Mouse (Mus musculus): ENCODE measurements around the gene Trpc4ap. TPM values are rescaled to one million over a fixed set of nuclear protein-coding genes. Genes with fewer than 3 reads are reported as not detected.

Trpc4ap gene
- polyA plus RNA-seq, 1 experiment from 2014 or later: 153 TPM

DNA sequence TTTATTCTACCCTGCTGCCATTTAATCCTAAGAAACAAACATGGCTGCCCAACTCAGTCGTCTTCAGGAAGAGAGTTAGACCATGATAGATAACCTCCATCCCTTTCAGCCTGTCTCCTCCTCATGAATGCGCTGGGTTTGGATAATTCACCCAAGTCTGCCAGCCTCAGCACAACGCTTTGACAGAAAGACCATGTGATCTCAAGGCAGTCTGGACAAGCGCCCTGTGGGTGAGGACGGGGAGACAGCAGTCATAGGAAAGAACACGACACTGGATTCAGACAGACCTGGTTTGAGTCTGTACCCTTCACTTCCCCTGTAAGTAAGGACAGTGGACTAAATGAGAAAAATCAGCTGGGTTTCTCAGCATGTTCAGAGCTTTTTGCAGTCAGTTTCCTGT is 102.7 kb downstream of the Trpc4ap start:
- H3K4me3 ChIP-seq (ENCODE audit: low read depth, low read length): no peak overlapping the region
- no peaks in the 10 kb centered on the region for H3K36me3 ChIP-seq (ENCODE audit: control insufficient read depth, insufficient read depth, low read length)
- no peak for ATAC-seq
- H3K27me3 ChIP-seq (replicated peaks; ENCODE audit: control insufficient read depth, insufficient read depth, low read length): no peaks in the 10 kb centered on the region
- H3K4me2 ChIP-seq (ENCODE audit: low read length): no peak overlapping the region
- H3K4me1 ChIP-seq (ENCODE audit: control insufficient read depth, insufficient read depth, low read length): peaks cover 3% of the 10 kb centered on the region; the same call in 1 of the 2 replicates
- no peak for DNase-seq (ENCODE audit: low spot score)
- no peak overlapping the region for H3K9ac ChIP-seq (ENCODE audit: low read length)
- H3K27ac ChIP-seq (ENCODE audit: low read depth, low read length): no peak overlapping the region
- no peaks in the 10 kb centered on the region for H3K9me3 ChIP-seq (replicated peaks; ENCODE audit: control insufficient read depth, low read length)
- WGBS: 81% methylated on average over 6 of the region's 6 CpGs

DNA sequence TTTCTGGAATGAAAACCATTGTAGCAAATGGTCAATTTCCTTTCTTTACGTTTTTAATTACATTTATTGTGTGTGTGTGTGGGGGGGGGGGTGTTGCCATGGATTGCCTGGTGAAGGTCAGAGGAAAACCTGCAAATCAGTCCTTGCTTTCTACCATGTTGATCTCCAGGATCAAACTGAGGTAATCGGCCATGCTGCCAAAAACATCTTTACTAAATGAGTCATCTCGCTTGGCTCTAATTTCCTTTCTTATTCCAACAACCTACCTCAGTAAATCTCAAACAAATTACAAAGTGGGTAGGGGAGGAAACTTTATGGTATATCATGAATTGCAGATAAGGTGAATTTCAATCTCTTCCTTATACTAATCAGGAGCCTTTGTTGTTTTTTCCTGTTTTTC is 104.0 kb downstream of the Trpc4ap start:
- H3K36me3 ChIP-seq (ENCODE audit: control insufficient read depth, insufficient read depth, low read length): no peaks in the 10 kb centered on the region
- H3K4me1 ChIP-seq (ENCODE audit: control insufficient read depth, insufficient read depth, low read length): peaks cover 3% of the 10 kb centered on the region; the same call in 1 of the 2 replicates
- no peak for ATAC-seq
- H3K9me3 ChIP-seq (replicated peaks; ENCODE audit: control insufficient read depth, low read length): no peaks in the 10 kb centered on the region
- no peak overlapping the region for H3K9ac ChIP-seq (ENCODE audit: low read length)
- no peak for DNase-seq (ENCODE audit: low spot score)
- H3K4me3 ChIP-seq (ENCODE audit: low read depth, low read length): no peak overlapping the region
- H3K4me2 ChIP-seq (ENCODE audit: low read length): no peak overlapping the region
- H3K27ac ChIP-seq (ENCODE audit: low read depth, low read length): no peak overlapping the region
- WGBS: 85% methylated on average over 3 of the region's 3 CpGs
- no peaks in the 10 kb centered on the region for H3K27me3 ChIP-seq (replicated peaks; ENCODE audit: control insufficient read depth, insufficient read depth, low read length)

DNA sequence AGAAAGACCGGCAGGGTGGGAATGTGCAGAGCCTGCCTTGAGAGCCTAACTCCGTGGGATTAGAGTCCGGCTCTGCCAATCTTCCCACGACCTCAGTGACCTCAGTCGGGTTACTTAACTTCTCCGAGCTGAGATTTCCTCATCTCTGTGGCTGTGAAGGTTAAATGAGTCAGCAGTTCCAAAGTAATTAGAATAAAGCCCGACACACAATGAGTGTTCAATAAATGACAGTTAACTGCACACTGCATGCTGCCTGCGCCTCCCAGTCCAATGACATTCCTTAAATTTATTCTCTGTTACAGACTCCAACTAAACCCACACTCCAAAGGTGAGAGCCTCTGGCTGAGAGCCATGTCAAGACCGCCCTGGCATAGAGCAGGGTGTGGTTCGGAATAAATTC is 106.7 kb downstream of the Trpc4ap start:
- Histone ChIP-seq H3K27ac (ENCODE audit: low read depth, low read length) (no peak overlapping the region), H3K4me3 (ENCODE audit: low read depth, low read length) (no peak overlapping the region), H3K4me2 (ENCODE audit: low read length) (no peak overlapping the region), H3K9me3 (replicated peaks; ENCODE audit: control insufficient read depth, low read length) (no peaks in the 10 kb centered on the region), H3K27me3 (replicated peaks; ENCODE audit: control insufficient read depth, insufficient read depth, low read length) (no peaks in the 10 kb centered on the region), H3K36me3 (ENCODE audit: control insufficient read depth, insufficient read depth, low read length) (no peaks in the 10 kb centered on the region), H3K4me1 (ENCODE audit: control insufficient read depth, insufficient read depth, low read length) (no peaks in the 10 kb centered on the region), H3K9ac (ENCODE audit: low read length) (no peak overlapping the region)
- ATAC-seq (no peak), DNase-seq (ENCODE audit: low spot score) (no peak)
- WGBS: 31% methylated on average over 10 of the region's 10 CpGs

DNA sequence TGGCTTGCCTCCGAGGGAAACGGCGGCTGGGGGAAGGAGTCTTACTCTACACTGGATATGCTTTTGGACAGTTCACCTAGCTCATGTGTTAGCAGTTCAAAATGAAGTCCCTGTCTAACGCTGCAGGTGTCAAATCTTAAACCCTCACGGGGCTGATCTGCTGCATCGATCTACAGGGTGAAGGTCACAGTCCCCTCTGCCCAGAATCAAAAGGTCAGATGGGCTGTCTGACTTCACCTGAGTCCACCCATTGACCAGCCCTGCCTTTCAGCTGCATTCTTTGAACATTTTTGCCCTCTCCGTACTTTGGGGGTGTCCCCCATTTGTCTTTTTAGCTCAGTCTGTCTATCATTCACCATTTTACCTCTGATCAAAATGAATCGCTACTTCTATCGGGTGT is 107.1 kb downstream of the Trpc4ap start:
- Histone ChIP-seq H3K27me3 (replicated peaks; ENCODE audit: control insufficient read depth, insufficient read depth, low read length) (no peaks in the 10 kb centered on the region), H3K36me3 (ENCODE audit: control insufficient read depth, insufficient read depth, low read length) (no peaks in the 10 kb centered on the region), H3K9ac (ENCODE audit: low read length) (no peak overlapping the region), H3K9me3 (replicated peaks; ENCODE audit: control insufficient read depth, low read length) (no peaks in the 10 kb centered on the region), H3K4me2 (ENCODE audit: low read length) (no peak overlapping the region), H3K27ac (ENCODE audit: low read depth, low read length) (no peak overlapping the region), H3K4me3 (ENCODE audit: low read depth, low read length) (no peak overlapping the region), H3K4me1 (ENCODE audit: control insufficient read depth, insufficient read depth, low read length) (no peaks in the 10 kb centered on the region)
- ATAC-seq: no peak
- WGBS: 57% methylated on average over 9 of the region's 9 CpGs
- no peak for DNase-seq (ENCODE audit: low spot score)

MicroRNA genes within 50 kb of the gene (microRNA counts, 519-probe panel; counts per million panel counts)
- microRNA mmu-miR-499: not detected

Small RNA genes lying within 50 kb of the gene (microRNA-seq; reads per million reads assigned to microRNA genes)
- gene Mir499: 2.1 reads per million, percentile 12 among the genes with 10 or more reads in this experiment

Other genes with a start within 250 kb of the Trpc4ap start
- gene Ncoa6, start 218.5 kb downstream of the Trpc4ap start, polyA plus RNA-seq (2014; fragmentation: Nextera tagmentation; extraction: Ambion mirVana): 29.9 and 30.8 TPM in 2 replicates
- 17.5 TPM in 2 replicates for gene Acss2, start 174.4 kb downstream of the Trpc4ap start, polyA plus RNA-seq (2014; fragmentation: Nextera tagmentation; extraction: Ambion mirVana)
- 18.8 and 25.6 TPM in 2 replicates for gene Ggt7, start 174.1 kb downstream of the Trpc4ap start, polyA plus RNA-seq (2014; fragmentation: Nextera tagmentation; extraction: Ambion mirVana)
- 14.6 and 17.0 TPM in 2 replicates for gene Gss, start 99.6 kb downstream of the Trpc4ap start, polyA plus RNA-seq (2014; fragmentation: Nextera tagmentation; extraction: Ambion mirVana)
- gene Myh7b, start 81.2 kb downstream of the Trpc4ap start, polyA plus RNA-seq (2014; fragmentation: Nextera tagmentation; extraction: Ambion mirVana): 0.08 and 0.35 TPM in 2 replicates
- gene Edem2, start 37.1 kb upstream of the Trpc4ap start, polyA plus RNA-seq (2014; fragmentation: Nextera tagmentation; extraction: Ambion mirVana): 39.9 TPM in 2 replicates
- gene Gm17581, start 43.5 kb upstream of the Trpc4ap start, polyA plus RNA-seq (2014; fragmentation: Nextera tagmentation; extraction: Ambion mirVana): not detected in 2 replicates
- gene Procr, start 58.7 kb upstream of the Trpc4ap start, polyA plus RNA-seq (2014; fragmentation: Nextera tagmentation; extraction: Ambion mirVana): 2.2 and 4.3 TPM in 2 replicates
- 11.7 and 13.1 TPM in 2 replicates for gene Mmp24, start 83.0 kb upstream of the Trpc4ap start, polyA plus RNA-seq (2014; fragmentation: Nextera tagmentation; extraction: Ambion mirVana)
- 21.9 and 24.0 TPM in 2 replicates for gene BC029722, start 127.0 kb upstream of the Trpc4ap start, polyA plus RNA-seq (2014; fragmentation: Nextera tagmentation; extraction: Ambion mirVana)
- gene Eif6, start 134.5 kb upstream of the Trpc4ap start, polyA plus RNA-seq (2014; fragmentation: Nextera tagmentation; extraction: Ambion mirVana): 159 and 172 TPM in 2 replicates
- gene Fam83c, start 142.5 kb upstream of the Trpc4ap start, polyA plus RNA-seq (2014; fragmentation: Nextera tagmentation; extraction: Ambion mirVana): 0.13 and 0.23 TPM in 2 replicates
- gene Uqcc1, start 237.9 kb upstream of the Trpc4ap start, polyA plus RNA-seq (2014; fragmentation: Nextera tagmentation; extraction: Ambion mirVana): 67.4 and 83.4 TPM in 2 replicates
- not detected in 2 replicates for gene Gm15557, start 248.3 kb upstream of the Trpc4ap start, polyA plus RNA-seq (2014; fragmentation: Nextera tagmentation; extraction: Ambion mirVana)